Mouse (Mus musculus) frontal cortex, adult (tissue): ENCODE measurements around the gene Pygl.

Experiments used
- ATAC-seq: cut with Nextera tagmentation; 2 replicates; pipeline ENCODE4 v1.9.2; 2017; ENCODE audit warnings: mild to moderate bottlenecking, moderate library complexity, mixed read lengths; ENCODE audit not compliant: low TSS enrichment

Gene Pygl

DNA sequence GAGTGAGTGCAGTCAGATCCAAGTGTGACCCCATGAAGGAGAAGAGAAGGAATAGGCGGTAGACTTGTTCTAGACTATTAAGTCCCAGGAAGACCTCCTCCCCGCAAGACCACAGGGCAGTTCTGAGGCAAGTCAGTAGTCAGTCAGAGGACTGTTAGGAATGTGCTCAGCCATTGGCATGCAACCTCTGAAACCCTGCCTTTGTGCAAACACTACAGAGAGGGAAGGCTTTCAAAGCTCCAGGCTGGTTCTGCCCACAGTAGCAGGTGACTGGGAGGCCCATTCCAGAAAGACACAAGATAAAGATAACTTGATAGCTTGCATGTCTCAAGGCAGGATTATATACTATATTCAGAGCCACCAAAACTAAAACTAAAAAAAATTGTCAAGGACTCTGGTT, at the start of gene Pygl:
Pygl (minus strand) TSS at position 195 of the 400 bp plus-strand sequence.
- ATAC-seq = no peak

DNA sequence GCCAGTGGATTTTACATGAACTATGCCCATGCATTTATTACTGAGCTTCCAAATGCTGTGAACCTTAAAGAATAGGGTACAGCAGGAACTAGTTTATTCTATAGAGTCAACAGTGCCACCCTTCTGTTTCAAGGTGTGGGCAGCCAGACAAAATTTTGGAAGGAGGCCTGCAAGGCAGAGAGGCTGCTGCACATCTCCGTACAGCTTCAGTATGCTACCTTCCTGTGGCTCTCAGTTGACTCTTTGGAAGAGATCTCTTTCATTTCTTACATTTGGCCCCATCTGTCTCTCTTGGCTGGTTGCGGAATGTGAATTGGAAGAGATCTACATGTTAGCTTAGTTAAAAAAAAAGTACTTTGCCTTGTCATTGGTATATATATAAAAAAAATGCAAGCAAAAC, 49.6 kb upstream of the Pygl start:
- ATAC-seq = peak; percentile 51

DNA sequence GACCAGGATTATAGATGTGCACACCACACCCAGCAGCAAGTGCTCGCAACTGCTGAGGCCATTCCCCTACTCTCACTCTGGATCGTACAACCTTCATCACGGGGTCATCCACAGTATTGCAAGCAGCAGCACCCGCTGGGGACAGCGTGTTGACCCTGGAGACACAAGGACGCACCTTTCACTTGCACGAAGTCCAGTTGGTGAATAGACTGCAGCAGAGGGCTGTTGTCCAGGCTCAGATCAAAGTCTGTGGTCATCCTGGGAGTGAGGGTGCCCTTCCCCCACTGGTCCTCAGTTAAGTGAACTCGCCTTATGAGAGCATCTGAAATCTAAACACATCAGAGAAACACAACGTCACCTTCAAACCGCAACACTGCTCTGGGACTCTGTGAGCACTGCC, 49.1 kb upstream of the Pygl start:
- no peak for ATAC-seq

DNA sequence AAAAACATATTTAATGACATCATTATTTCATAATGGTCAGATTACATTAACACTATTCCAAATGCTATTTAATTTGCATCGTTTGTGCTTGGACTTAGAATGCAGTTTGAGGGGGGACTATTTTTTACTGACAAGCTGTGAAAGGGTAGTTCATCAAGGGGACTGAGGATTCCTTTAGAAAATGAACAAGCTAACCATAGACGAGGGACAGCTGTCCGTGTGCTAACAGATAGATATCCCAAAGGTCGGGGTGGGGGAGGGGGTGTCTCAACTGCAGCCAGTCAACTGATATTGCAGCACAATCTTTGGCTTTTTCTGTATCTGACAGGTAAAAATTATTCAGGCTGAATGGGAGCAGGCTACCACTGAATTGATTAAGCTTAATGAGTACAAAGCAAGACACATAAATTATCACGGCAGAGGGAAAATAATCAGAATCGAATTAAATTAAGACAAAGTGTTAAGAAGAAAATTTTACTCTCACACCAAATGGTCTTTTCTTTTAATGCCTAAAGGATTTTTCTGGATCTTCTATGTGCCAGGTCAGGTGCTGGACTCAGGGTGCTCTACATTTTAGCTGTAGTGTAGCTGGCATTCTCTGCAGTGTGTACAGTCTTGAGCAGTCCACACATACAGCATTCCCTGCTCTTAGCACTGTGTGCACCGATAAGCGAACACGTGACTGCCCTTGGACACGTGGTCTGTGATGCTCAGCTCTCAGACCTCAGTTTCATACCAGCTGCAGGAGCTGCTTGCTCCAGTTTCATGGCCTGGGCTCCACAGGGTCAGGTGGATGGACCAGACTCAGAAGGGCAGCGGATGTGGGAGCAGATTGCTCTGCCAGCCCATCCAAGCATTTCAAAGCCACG, 46.0 kb upstream of the Pygl start:
- no peak for ATAC-seq

DNA sequence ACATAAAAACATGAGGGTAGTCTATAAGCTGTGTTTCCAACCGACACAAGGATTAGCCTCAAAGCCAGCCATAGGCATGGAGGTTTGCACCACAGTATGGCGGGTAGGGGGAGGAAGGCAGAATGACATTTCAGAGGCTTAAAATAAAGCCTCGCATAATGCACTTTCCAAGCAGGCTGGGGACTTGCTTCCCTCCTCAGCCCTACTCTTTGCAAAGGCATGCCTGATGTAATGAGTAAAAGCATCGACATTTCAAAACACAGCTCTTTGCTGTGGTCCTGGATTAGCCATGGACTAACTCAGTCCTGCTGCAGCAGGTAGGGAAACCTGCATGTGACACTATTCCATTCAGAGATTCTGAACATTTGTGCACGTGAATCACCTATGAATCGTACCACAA, 38.4 kb upstream of the Pygl start:
- peak; percentile 65 for ATAC-seq

DNA sequence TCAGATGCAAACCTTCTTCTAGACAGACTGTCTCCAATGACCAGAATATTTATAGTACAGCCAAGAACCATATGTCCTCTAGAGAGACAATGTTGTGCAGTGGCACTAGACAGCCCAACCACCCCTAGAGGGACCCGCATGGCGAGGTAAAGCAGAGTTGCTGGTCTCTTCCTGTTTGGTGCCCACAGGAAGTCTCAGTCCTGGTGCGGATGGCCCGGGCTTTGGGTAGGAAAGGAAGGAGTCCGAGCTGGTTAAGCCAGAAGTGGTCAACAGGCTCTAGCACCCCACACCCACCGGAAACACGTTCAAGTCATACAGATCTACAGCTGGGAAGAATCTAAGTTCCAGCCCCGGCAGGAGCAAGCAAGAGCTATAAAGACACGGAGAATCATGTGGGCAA, 36.0 kb upstream of the Pygl start:
- no peak for ATAC-seq

DNA sequence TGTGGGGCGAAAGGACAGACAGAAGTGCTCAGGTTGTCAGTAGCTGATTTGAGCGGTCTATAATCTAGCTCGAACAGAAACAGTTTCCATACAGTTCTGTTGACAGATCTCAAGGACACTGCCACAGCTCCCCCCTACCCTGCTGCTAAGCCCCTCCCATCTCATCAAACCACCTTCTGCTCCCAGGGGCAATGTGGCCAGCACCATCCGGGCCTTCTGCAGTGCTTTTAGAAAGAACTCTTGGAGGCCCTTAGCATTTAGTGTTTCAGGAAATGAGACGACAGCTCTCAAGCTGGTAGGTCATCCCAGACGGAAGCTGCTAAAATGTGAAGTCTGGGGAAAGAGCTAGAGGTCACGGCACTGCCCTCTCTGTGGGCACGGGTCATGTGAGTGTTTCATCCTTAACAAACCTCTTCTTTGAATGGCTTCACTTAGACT, 35.2 kb upstream of the Pygl start:
- ATAC-seq = no peak

DNA sequence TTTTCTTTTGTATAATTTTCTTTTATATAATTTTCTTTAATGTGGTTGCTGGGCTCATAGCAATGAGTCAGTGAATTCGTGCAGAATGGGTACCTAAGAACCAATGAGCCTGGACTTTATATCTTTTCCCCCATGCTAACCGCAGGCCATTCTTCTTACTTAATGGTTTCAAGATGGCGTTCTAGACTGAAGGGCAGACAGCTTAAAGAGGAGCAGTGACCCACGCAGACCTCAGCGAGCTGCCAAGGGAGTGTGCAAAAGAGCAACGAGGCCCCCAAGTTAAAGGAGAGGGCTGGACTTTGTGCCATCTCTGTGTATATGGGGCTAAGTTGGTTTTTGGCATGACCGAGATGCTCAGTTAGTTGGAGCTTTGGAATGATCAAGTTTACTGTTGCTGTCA, 32.4 kb upstream of the Pygl start:
- ATAC-seq = no peak

DNA sequence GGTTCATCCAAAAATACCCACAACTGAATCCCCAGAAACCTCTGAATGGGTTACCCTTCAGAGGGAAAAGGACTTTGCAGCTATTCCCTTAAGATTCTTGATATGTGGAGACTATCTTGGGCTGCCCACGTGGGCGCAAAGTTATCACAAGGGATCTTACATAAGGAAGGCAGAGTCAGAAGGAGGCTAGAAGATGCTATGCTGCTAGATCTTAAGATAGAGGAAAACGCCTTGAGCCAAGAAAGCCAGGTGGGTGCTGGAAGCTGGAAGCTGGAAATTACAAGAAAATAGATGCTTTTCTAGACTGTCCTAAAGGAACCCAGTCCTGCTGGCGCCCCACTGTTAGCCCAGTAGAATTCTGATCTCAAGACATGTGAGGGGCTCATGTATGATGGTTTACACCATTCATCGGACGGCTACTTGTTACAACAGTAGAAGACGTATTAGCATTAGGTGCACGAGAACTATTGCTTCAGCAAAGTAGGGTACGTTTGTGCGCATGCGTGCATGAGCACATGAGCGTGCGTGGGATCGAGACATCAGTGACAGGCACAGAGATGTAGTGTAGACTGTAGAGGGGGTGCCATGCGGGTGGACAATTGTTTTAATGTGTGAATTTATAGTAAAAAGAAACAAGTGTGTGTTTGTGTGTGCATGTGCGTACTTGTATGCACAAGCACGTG, 31.1 kb upstream of the Pygl start:
- peak; percentile 76 for ATAC-seq

DNA sequence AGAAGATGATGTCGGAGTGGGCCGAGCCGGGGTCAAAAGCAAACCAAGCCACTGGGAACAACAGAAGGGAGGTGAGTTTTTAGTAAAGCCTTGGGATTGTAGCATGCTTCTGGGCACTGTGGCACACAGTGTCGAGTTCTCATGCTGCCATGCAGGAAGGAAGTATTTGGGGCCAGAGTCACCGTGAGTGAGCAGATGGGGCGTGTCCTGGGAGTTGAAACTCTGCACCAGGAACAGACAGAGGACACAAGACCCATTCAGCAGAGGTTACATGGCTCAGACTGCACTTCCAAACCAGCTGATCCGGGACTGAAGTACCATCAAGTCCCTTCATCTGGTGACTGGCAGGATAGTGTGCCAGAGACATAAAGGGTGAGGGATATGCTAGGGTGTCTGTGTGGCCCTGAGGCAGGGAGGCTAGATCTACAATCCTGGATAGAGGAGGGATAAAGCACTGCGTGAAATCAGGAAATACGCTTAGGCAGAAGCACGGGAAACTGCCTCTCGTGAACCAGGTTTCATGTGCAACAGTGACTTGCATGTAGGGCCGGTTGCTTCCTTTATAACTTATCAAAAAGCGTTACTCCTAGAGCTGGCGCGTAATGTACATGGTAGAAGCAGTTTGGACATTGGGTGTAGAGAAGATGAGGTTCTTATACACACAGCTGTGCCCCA, 20.1 kb upstream of the Pygl start:
- no peak for ATAC-seq

DNA sequence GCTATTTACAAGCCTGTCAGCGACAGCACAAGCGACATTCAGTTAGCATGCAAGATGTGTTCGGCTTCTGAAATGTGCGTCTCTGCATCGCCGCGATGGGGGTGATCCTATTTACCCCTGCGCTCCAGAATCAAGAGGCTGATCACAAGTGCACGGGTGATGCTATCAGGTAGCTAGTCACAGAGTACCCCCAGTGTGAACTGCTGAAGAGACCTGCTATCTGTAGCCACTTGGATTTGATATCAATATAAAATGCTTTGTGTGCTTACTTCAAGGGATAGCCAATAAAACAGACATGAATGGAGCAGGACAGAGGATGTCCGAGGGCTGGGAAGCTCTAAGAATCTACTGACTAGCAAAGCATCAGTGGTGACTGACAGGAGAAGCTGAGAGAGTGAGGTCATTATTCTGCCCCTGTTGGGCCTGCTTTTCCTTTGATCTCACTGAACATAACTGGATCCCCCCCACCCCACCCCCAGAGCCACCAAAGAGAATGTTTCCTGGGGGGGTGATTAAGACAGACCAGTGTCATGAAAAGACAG, 18.4 kb upstream of the Pygl start:
- no peak for ATAC-seq

DNA sequence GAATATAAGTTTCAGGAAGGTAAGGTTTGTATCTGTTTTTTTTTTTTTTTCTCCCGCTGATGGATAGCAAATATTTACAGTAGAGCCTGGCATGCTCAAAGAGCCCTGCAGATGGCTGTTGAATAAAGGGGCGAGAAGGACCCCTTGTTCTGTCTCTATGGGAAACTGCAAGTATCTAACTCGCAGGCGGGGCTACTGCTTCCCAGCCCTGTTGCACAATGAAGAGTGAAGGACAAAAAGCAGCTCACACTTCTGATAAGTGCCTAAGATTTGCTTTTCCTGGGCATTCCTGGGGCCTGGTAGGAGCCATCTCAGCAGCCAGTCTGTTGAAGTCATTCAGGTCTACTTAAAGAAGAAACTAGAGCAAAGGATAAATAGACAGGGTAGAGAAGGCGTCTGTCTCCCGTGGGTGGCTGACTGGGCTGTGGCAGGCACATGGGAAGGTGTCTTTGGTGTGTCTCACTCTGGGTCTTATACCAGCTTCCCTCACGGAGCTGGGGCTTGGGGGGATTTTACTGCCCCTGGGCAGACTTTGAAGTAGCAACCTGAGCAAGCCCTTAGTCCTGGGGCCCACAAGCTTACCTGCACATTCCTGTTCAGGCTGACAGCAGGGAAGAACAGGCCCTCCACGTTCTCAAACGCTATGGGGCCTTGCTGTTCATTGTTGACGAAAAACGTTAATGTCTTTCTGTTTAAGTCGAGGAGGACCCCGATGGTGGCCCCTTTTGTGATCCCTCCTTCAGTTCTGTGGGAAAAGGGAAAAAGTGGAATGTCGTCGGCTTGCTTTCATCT, 16.6 kb upstream of the Pygl start:
- peak; percentile 55 for ATAC-seq

DNA sequence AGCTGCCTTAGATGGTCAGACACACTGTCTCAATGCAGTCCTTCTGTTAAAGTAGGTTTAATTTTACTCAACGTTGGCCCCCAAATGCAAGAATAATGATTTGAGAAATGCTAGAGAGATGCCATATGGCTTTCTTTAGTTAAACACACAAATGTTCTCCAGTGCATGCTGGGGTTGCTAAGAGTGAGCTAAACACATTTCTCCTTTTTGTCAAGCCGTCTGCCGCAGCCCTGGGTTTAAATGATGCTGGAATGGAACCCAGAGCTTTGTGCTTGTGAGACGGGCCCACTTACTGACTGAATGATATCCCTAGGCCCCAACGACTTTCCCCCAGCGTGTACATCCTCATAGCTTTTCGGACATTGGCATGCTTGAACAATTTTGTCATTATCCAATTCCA, 11.3 kb upstream of the Pygl start:
- peak; percentile 51 for ATAC-seq

DNA sequence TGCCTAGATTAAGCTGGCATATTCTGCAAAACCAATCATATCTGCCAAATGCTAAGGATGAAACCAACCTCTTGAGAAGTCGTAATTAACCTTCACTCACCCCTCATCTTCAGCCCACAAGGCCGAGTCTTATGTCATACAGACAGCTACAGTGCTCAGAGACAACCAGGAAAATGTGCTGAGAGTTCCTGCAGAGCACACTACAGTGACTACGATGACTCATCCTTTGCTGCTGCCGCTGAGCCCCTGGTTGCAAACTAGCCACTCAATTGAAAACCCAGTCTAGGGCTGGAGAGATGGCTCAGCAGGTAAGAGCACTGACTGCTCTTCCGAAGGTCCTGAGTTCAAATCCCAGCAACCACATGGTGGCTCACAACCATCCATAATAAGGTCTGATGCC, 8.5 kb upstream of the Pygl start:
- ATAC-seq = peak; percentile 28; the same call in 1 of the 2 replicates

DNA sequence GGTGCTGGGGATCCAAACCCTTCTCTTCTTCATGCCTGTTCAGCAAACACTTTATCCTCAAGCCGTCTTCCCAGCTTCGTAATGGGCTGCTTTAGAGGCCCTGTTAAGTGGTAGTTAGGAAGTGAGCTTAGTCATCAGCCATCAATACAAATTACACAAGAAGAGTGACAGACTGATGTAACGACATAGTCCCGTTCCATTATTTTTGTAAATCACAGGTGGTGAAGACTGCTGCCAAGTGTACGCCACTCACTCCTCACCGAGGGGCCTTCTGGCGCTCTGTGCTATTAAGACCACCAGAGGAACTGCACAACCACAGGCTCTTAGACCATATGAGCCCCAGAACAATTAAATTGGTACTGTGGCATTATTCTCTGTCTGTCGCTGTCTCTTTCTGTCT, 7.3 kb upstream of the Pygl start:
- ATAC-seq = no peak

DNA sequence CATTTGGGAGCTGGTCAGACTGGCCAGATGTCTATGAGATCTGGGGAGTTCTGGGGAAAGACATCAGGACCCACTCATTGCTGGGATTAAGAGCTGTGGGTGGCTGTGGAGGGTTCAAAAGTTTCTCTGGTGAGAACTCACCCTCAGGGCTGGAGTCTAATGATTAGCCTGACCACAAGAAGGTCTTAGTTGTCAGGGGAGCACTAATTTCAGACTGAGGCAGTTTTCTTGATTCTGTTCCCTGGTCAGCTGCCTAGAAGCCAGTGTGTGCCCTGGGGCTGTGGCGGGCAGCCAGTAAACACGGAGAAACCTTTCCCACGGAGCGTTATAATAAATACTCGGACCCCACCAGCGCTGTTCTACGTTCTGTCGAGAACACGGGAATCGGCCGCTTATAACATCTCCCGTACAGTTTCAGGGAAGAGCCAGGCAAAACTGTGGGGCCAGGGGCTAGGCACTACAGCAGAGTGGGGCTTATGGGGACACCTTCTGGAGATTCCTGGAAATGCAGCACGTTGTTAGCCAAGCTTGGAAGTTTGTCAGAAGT, 3.7 kb upstream of the Pygl start:
- ATAC-seq = peak; percentile 48; the same call in 1 of the 2 replicates

DNA sequence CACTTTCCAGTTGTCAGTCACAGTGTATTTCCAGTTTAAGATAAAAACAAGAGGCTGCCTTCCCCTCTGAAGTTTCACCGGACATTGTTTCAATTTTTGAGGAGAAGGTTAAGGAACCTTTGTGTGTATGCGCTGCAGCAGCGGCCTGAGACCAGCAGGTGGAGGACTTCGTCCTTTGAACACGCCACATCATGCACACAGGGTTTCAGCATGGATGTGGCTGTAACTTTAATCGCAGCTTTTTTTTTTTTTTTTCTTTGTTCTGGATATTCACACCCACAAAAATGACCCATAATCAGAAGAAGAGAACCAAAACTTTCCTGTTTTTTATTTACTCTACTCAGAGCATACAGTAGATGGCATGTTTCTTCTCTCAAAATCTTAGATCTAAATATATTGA, 3.1 kb upstream of the Pygl start:
- peak; percentile 76 for ATAC-seq

DNA sequence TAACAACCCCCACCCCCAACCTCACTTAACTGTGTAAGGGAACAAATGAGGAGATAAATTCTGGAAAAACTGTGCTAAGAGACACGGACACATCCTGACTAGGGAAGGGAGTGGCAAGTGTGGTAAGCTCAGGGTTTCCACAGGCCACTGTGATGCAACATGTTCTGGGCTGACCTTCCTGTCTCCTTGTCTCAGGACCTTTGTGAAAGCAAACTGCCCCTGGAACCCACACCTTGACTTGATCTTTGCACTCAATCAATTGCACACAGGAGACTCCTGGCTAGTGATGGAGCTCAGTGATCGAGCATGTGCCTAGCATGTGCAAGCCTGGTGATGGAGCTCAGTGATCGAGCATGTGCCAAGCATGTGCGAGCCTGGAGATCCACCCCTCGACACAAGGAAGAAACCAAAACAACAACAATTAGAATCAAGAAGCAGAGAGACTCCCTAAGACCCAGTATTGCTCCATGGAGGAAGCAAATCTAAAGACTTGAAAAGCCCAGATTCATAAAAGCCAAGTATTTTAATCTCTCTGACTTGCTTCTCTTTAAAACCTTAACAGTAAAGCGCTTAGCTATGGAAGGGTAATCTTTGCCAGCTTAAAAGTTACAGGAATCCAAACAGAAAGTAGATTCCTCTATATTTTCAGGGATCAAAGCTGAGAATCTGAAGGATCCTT, 2.5 kb upstream of the Pygl start:
- no peak for ATAC-seq

DNA sequence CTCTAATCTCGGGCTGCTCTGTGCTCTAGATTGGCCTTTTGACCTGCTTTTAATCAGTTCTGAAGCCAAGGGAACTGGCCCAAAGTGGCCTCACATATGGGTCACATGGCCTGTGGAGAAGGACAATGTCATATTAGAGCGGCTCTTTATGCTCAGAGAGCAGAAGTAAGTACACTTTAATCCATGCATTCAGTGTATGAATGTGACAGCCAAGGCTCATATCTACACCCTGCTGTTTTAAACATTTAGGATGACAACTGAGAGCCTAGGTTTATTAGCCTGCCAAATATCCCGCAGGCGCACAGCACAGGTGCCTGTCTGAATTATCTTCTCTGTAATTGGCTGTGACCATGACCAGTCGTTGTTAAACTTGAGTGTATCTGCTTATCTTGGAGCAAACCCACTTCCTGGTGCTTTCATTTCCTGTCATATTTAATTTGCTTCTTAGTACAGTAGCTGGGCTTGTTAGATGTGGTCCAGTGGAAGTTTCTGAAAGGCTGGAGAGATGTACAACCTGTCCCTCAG, 794 bp upstream of the Pygl start:
- no peak for ATAC-seq

DNA sequence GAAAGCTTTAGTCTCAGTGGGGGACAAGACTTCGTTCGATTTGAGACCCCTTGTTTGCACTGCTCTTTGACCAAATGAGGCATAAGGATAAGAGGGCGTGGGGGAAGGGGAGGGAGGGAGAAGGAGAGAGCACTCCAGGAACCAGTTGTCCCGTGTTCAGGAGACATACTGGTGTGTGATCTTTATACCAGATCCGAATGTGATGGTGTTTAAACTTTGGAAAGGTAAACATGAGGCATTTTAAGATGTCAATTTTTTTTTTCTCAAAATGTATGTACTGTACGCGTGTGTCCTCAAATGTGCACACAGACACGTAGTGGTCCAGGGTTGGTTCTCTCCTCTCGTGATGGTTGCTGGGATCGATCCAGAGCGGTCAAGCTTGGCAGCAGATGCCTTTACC, 3.1 kb downstream of the Pygl start:
- ATAC-seq = no peak
